Mouse (Mus musculus): ENCODE data around the gene Pcgf1.

The Pcgf1 gene

GRCm38 (mm10) chr6:83066441-83066840, 11.2 kb upstream of the Pcgf1 start:
- no peak for DNase-seq

DNA sequence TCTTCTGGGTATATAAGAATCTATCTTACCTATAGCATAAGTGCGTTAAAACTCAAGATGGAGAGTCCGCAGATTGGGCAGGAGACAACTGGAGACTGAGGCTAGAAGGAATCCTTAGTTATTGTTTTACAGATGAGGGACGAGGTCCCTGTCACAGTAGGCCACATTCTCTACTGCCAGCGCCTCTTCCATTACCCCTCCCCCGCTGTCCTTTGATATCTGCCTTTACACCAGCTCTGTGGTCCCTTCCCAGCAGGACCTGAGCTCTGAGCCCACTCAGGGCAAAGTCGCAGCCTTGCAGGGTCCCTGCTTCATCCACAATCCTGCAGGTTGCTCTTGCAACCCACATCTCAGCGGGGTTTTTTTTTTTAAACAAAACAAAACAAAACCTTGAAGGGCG, 9.4 kb upstream of the Pcgf1 start:
- DNase-seq: no peak

GRCm38 (mm10) chr6:83068706-83069487, 8.8 kb upstream of the Pcgf1 start:
- DNase-seq: no peak

GRCm38 (mm10) chr6:83069488-83070246, 8.0 kb upstream of the Pcgf1 start:
- no peak for DNase-seq

GRCm38 (mm10) chr6:83070247-83070310, 7.6 kb upstream of the Pcgf1 start, which contains the start of gene Tlx2:
Gene Tlx2, minus strand, starts transcription at chr6:83070293.
- DNase-seq: no peak

DNA sequence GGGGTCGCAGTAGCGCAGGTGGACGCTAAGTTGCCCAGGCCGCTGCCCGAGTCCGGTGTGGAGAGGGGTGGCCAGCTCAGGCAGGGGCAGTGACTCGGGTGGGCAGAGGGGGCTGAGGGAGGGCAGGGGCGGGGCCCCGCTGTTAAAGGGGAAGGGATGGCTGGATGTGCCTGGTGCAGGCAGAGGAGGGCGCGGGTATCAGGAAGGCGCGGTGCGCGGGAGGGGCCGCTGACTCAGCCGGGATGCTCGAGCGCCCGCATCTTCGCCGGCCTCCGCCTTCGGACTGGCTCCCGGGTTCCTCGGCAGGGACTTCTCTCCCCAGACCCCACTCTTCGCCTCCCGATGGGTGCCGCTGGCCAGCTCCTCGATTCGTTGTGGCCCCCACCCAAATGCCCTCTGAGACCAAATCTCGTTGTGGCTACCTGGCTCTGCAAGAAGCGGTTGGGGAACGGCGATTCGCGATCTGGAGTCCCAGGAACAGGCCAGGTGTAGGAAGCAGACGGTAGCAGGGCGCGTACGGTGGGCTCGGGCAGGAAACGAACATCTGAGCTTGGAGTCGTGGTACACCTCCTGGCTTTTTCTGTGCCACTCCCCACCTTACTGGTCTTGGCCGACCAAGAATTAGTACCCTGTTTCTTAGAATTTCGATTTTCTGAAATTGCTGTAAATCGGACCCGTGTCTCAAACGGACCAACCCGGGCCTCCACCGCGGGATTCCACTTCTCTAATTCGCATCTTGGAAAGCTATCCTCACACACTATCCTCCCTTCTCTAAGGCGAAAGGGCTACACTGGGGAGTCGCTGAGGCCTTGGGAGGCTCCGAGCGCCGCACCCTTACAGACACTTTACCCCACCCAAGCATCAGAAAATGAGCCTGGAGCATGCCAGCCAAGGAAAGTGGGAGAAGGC, 7.1 kb upstream of the Pcgf1 start:
- DNase-seq: no peak

DNA sequence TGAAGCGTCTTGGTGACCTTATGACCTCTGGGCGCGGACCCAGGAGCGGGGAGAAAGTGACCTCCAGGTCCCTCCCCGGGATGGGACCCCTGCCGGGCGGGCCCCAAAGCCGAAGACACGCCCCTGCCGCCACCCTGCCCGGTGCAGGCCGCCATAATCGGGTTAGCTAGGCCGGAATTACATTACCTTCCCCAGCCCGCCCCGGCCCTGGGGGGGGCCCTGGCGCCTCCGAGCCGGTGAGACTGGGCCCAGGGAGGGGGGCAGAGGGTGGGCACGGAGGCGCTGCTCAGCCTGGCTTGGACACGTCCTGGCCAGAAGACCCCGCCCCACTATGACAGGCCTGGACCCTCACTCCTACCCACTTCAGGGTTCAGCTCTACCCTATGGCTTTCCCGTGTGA, 6.4 kb upstream of the Pcgf1 start:
- DNase-seq: no peak

GRCm38 (mm10) chr6:83074979-83075378, 2.7 kb upstream of the Pcgf1 start:
- DNase-seq: no peak

- DNase-seq: peak; percentile 99
These were observed 722 bp downstream of the Pcgf1 start for GRCm38 (mm10) chr6:83078324-83078858.

DNA sequence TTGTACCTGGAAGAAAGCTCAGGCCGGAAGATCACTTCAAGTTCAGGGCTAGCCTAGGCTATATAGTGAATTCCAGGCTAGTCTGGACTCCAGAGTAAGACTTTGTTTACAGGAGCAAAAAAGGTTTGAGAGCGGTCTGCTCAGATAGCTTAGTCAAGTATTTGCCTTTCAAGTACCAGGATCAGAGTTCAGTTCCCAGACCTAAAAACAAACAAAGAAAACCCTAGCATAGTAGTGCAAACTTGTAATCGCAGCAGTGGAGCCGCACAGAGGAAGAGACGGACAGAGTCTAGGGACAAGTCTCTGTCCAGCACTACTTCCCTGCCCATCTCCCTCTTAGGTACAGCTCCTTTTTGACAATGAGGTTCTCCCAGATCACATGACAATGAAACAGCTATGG, 2.5 kb downstream of the Pcgf1 start:
- no peak for DNase-seq

GRCm38 (mm10) chr6:83083497-83083896, 5.8 kb downstream of the Pcgf1 start:
- DNase-seq: no peak

- no peak for DNase-seq
These were observed 6.8 kb downstream of the Pcgf1 start for GRCm38 (mm10) chr6:83084477-83084876.

DNA sequence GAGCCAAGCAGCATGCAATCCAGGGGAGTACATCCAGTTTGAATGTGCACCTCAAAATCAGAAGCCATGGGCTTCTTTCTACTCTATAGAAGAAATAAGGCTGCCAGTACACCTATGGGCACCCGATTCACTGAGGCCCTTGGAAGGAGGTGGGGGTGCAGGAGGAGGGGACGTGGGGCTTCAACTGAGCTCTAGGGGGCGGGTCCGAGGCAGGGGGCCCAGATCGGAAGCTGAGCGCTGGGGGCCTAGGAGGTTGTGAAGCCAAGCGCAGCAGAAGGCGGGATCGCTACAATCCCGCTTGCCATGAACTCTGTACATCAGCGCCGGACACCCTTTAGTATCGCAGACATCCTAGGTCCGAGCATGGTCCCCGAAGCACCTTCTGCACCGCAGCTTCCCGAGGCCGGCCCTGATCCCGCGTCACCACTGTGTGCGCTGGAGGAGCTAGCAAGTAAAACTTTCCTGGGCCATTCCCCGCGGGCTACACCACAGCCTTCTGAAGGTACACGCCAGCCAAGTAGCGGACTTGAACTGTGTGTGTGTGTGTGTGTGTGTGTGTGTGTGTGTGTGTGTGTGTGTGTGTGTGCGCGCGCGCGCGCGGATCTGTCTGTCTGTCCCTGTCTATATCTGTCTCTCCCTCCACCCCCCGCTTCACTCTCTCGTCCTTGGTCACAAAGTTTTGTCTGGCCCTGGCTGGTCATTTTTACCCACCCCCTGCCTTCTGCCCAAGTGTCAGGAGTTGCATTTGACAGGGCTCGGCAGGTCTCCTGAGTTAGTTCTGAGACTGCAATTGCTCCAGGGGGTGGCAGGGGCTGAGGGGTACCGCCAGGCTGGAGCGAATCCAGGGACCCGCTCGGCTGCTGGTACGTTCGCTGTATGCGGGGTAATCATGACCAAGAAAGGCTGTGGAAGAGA, 8.7 kb downstream of the Pcgf1 start, which contains the start of gene Lbx2:
TSS of gene Lbx2 (plus strand) at position 247 of the 915 bp plus-strand sequence.
- DNase-seq: no peak

DNA sequence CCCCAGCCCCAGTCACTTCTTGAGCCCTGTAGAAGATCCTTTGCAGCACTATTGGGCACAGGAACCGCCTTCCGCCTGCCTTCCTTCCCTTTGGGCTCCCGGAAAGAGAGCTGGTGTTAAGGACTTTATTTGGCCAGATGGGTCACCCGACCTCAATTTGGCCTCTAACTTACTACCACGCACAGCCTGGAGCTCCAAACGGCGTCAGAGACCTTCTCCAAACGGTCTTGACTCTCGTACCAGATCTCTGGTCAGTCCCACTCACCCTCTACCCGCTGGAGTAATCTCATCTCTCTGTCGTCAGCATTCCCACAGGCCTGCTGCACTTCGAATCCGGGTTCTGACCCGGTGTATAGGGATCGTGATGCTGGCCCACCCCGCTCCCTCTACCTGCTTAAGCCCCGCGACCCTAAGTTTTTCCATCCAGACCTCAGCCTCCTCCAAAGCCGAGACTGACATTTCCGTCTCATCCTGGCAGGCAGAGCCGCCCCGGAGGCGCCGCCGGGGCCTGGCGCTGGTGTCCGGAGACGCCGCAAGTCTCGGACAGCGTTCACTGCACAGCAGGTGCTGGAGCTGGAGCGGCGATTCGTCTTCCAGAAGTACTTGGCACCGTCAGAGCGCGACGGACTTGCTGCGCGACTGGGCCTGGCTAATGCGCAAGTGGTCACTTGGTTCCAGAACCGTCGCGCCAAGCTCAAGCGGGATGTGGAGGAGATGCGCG, 9.7 kb downstream of the Pcgf1 start:
- peak; percentile 41 for DNase-seq

DNA sequence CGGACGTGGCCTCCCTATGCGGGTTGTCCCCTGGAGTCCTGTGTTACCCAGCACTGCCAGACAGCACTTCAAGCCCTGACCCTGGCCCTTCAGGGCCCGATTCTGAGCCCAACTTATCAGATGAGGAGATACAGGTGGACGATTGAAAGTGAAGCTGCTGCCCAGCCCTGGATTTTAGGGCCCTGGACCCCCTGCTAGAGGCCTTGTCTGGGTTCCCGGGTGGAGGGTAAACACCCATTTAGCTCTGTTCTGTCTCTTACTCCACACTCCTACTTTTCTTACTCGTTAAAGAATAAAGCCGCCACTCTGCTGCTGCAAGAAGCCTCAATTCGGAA, 10.2 kb downstream of the Pcgf1 start:
- no peak for DNase-seq

DNA sequence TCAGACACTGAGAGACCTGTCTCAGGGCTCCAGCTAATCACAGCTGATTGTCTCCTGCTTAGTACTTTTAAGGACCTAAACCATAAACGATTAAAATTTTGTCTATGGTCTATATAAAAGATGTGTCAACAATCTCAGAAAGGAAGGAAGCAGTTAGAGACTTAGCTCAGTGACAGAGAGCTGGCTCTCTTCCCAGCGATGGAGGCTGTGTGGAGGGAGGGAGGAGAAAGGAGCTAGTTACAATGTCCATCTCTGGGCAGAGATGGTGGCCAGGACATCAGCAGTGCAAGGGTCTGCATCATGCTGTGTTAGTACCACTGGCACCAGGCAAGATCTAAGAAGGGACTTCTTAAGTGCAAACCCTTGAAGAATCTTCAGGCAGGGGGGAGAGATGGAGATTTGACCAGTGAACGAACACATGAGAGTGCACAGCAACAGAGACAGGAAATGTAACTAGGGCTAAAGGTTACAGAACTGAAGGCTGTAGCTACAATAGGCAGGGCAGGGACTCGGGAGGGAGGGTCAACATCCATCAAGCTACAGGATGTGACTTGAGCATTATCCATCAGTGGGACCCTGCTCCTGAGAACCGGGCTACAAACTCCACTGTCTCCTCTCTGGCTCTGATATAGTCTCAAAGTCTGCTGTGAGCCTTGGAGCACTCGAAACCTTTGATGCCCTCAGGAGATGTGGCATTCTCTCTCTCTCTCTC, 14.9 kb downstream of the Pcgf1 start:
- DNase-seq: peak; percentile 64

DNA sequence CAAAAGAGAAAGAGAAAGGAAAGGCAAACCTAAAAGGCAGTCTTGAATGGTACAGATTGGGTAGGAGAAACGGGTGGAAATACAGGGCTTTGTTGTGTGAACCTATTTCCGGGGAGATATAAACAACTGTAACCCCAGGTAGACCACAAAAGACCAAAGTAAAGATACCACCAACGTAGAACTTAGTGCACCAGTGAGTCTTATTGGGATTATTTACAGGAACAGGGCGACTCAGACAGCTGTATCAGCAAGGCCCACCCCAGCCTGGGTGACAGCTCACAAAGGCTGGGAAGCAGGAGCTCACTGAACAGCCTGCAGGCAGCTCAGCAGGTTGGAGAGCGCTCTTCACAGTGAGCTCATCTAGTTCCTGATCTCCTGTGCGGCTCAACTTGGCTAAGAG, 18.3 kb downstream of the Pcgf1 start:
- DNase-seq: no peak

DNA sequence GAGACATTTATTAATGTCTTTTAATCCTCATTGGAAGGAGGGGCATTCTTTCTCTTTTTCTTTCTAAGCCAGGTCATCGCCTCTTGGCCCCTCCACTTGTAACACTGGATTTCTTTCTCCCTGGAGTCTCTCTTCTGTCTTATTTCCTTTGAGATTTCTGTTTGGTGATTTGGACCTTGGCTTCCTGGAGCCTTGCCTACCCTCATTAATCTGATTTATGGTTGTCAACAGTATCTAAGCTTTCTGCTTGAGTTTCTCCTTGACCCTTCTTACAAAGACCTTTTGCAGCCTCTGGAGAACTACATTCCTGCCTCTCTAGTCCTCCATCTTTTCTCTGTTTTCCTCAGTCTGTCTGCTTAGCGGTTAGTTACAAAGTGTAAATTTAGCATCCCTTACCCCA, 20.7 kb downstream of the Pcgf1 start:
- DNase-seq: no peak

- DNase-seq: peak; percentile 95
These were observed 23.6 kb downstream of the Pcgf1 start, which contains the start of the genes Ccdc142 and Gm42688 for GRCm38 (mm10) chr6:83101316-83101687. Gene Ccdc142, plus strand, starts transcription at chr6:83101601. Gene Gm42688, plus strand, starts transcription at chr6:83101617.

- peak; percentile 72 for DNase-seq
These were observed 24.3 kb downstream of the Pcgf1 start for GRCm38 (mm10) chr6:83101688-83102556.
